Mouse (Mus musculus) heart, adult 18-20 months (tissue): ENCODE results near the gene S100a16. TPM values are rescaled to one million over a fixed set of nuclear protein-coding genes. Genes with fewer than 3 reads are reported as not detected.
A peak's percentile ranks its signal among the peaks of the same experiment; 100 is the strongest.

ENCODE experiments used
- DNase-seq, 2 experiments: peaks; one replicate each; pipeline ENCODE4 v3.0.0; 2021 to 2022; ENCODE audit warnings: mixed read lengths in 1 of 2
- long read RNA-seq, 2 experiments: library from polyadenylated mRNA; stranded (forward); transcript quantifications; one replicate each; pipeline ENCODE4 v2.0.0; 2021
- total RNA-seq, 2 experiments: library from RNA; stranded (reverse); gene quantifications; 2 replicates each; pipeline ENCODE4 v1.2.3; 2021

The S100a16 gene
- 10 to 100 TPM; 62.9 to 71.8 TPM for total RNA-seq
- long read RNA-seq, experiment 1, transcript S100a16-201 (3 exons, 1,123 nt), result minor isoform, 18 of 54 reads
- long read RNA-seq, experiment 1, transcript S100a16-202 (3 exons, 1,127 nt), result major isoform, 28 of 54 reads
- long read RNA-seq, experiment 1, partial matches to known transcripts, result 0 of 54 reads
- long read RNA-seq, experiment 1, other reads (novel, unspliced or antisense), result 2 of 54 reads
- long read RNA-seq, experiment 2, transcript S100a16-201 (3 exons, 1,123 nt), result minor isoform, 11 of 34 reads
- long read RNA-seq, experiment 2, transcript S100a16-202 (3 exons, 1,127 nt), result major isoform, 16 of 34 reads
- long read RNA-seq, experiment 2, partial matches to known transcripts, result 0 of 34 reads
- long read RNA-seq, experiment 2, other reads (novel, unspliced or antisense), result 3 of 34 reads

DNA sequence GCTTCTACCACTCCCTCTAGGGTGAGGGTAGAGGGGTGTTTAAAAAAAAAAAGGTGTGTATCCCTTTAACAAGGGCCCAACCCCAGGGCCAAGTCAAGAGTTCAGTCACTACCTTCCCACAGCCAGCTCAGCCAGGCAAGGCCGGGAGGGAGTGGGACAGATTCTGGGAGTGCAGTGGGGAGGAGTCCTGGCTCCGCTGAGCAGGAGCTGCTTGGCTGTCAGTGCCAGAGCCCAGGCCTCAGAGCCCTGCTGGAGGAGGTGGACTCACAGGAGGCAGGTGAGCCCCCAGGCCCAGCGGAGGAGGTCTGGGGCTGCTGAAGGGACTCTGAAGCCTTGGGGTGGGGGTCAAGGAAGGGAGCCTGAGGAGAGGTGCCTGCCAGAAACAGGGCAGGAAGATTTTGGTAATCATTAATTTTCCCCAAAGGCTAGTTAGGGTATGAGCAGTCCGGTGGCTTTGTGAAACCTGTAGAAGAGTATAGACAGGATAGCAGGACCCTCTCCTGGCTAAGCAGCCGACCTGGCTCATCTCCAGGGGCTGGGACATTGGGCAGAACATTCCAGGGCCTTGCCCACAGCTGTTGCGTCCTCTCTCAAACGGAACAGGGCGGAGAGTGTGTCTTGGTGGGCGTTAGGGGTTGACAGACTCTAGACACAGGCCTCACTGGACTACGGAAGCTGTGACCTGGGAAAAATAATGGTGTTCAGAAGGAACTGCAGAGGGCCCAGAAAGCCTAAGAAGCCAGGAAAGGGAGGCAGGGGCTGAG, at the start of gene S100a16:
TSS of gene S100a16 (plus strand) at position 114 of the 764 bp plus-strand sequence.
- DNase-seq, result peak; percentile 86 to 93

DNA sequence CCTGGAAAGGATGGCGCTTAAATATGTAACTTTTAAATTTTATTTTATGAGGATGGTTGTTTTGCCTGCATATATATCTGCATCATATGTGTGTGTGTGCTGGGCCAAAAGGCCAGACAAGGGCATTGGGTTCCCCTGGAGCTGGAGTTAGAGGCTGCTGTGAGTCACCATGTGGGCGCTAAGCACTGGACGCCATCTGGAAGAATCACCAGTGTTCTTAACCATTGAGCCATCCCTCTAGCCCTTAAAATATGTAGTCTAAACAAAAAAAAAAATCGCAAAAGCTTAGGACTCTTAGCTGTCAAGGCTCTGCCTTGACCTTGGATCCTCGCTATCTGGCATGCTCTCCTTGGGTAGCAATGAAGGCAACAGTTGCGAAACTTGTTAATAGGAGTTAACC, 48.5 kb upstream of the S100a16 start:
- no peak for DNase-seq

DNA sequence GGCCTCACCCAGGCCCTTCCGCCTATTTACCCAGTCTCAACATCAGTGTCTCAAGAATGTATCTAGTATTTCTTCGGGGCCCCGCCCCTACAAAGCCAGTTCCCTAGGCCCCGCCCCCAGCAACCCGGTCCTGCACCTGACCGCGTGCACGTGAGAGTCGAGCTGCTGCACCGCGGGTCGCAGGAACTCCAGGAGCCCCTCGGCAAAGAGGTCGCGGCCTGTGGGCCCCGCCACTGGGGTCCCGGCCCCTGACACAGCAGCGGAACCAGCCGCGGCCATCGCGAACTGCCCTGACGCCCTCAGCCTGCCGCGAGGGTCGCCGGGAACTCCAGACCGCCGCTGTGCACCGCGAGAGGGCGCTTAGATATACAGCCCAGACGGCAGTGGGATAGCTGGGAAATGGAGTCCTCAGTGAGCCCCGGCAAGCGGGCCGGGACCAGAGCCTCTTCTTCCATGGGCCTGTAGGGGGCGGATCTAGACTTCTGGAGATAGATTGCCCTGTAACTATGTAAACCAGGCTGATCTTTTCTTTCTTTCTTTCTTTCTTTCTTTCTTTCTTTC, 46.3 kb upstream of the S100a16 start, which contains the start of gene Snapin:
TSS of gene Snapin (minus strand) at position 338 of the 561 bp plus-strand sequence.
- peak; percentile 97 for DNase-seq

DNA sequence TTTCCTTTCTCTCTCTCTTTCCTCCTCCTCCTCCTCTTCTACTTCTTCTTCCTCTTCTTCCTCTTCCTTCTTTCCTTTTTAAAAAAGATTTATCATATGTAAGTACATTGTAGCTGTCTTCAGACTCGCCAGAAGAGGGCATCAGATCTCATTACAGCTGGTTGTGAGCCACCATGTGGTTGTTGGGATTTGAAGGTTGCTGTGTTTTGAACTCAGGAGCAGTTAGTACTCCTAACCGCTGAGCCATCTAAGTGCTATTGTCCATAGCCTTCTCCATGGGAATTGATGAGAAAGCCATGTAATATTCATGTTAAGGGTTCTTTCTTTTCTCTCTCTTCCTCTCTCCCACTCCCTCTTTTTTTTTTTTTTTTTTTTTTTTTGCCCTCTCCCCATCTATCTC, 45.7 kb upstream of the S100a16 start:
- peak; percentile 53 to 61 for DNase-seq

DNA sequence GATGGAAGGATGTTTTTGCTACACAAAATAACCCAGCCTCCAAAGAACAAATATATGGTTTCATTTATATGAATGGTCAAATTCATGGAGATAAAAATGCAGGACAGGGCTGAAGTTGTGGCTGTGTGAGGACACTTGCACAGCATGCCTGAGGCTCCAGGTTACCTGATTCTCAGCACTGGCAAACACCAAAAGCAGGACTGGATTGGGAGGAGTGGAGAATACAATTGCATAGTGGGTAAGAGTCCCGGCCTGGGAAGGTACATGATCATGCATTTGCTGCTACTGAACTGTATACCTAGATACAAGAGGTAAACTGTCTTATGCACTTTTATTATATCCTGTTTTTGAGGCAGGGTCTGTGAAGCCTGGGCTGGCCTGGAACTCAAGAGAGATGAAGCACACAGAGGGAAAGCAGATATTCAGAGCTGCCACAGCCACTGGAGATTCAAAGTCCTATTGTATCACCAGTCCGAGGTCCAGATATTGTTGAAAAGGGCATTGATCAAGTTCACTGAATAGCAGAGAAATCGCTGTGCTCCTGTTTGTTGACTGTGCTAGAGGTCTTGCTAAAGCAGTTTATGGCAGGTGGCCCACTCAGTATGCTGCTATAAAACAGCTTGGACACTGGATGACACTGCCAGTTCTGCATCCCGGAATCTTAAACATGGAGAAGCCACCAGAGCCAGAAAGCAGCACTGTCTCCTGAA, 43.1 kb upstream of the S100a16 start:
- DNase-seq, result no peak

DNA sequence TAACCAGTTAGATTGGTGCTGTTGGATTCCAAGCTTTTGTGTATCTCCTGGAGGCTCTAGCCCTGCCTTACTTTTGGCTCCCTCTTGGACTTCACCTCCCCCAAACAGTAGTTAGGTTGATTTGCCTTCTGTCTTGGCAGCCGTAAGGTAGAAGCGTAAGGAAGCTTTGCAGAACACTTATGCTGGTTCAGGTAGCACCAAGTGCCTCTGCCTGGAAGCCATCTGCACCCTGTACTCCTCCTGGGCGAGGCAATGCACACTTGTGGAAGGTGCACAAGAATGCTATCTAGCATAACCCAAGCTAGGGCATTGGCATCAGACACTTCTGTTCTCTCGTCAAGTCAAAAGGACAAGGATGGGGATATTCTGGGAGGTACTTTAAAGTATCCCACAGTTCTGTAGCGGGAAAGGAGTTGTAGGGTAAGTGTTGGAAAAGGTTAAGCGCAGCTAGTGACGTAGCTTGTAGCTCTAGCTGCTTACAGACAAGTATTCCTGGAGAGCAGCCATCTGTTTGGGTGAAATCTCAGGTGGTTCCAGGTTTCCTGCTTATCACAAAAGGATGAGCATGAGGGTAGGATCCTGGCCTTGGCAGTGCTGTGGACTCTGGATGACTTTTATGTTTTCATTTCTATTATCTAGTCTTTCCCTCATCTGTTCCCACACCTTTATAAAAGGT, 41.1 kb upstream of the S100a16 start:
- DNase-seq, result no peak

DNA sequence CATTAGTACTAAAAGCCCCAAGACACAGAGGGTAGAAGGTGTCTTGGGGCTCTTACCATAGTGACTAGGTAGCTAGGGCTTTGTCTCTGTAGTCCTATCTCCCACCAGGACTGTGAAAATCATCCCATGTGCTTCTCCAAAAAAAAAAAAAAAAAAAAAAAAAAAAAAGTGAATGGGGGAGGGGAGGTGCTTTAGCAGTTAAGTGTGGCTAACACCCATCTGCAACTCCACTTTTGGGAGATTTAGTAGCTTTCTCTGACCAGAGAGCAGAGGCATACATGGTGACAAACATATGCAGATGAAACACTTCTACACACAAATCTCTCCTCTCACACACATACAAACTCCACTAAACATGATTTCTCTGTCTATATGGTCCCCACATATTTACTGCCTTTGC, 39.5 kb upstream of the S100a16 start:
- DNase-seq, result no peak

DNA sequence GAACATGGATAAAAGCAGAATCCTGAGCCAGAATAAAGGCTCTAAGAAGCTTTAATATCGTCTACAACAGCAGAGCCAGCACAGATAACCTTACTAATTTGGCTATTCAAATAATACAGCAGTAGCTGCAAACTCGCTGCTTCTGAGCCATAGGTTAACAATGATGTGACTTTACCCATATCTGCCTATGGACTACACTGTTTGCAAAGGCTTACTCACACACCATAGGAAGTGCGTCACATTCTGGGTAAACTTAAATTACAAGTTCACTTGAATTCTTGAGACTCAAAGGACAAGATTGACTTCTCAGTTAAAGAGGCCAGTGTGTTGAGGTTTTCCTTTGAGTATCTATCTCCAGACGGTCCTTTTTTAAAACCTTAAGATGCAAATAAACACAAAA, 33.6 kb upstream of the S100a16 start:
- DNase-seq, result no peak

DNA sequence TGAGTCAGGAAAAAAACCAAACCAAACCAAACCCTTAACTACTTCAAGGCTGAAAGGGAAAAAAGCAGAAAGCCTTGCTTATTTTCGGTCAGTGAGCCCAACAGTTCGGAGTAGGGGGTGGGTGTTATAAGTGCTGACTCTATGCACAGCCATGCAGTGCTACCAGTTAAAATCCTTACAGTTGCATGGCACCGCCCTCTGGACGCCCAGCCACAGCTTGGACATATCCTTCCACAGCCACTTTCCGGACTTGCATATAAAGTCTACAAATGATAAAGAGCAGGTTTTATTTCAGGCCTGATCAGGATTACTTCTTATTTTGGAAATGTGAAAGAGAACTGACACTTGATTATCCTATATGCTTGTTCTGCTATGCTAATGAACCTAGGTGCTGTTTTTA, 31.8 kb upstream of the S100a16 start:
- DNase-seq, result no peak

DNA sequence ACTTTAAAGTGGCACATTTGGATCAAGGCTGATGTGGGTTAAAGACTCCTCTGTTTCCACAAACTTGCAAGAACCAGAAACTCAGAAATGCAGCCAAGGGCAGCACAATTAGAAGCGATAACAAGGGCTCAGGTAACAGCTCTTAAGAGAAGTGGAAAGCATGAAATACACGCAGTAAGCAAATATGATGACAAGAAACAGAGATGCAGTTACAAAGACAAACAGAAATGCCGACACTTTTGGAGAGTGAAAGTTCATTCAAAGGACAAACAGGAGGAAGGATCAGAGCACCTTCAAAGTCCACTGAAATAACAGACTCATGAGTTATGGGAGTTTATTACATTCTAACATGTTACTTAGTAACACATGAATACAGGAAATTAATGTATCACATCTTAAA, 30.7 kb upstream of the S100a16 start:
- no peak for DNase-seq

DNA sequence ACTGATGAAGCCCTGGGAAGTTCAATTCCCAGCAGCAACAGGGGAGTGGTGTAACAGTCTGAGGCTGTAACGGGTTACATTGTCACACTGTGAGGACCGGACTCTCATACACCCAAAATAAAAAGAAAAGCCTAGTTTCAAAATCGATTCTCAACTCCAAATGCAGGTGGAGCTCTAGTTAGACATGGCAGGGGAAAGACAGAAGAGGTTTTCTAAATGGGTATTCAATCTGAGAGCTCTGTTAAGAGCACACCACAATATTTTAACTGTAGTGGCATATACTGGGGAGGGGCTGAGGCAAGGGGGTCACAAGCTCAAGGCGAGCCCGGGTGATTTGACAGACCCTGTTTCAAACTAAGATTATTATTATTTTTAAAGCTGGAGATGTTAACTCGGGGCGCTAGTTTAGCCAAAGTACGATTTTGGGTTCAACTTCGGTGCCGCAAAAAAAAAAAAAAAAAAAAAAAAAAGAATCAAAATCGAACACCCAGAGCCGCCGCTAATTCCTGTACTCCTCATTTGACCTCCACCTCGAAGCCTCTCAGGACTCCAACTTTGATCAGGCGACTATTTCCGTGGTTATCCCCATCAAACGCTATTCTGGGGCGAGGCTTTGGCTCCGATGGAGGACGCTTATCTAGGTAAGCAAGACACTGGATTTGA, 28.6 kb upstream of the S100a16 start:
- no peak for DNase-seq

DNA sequence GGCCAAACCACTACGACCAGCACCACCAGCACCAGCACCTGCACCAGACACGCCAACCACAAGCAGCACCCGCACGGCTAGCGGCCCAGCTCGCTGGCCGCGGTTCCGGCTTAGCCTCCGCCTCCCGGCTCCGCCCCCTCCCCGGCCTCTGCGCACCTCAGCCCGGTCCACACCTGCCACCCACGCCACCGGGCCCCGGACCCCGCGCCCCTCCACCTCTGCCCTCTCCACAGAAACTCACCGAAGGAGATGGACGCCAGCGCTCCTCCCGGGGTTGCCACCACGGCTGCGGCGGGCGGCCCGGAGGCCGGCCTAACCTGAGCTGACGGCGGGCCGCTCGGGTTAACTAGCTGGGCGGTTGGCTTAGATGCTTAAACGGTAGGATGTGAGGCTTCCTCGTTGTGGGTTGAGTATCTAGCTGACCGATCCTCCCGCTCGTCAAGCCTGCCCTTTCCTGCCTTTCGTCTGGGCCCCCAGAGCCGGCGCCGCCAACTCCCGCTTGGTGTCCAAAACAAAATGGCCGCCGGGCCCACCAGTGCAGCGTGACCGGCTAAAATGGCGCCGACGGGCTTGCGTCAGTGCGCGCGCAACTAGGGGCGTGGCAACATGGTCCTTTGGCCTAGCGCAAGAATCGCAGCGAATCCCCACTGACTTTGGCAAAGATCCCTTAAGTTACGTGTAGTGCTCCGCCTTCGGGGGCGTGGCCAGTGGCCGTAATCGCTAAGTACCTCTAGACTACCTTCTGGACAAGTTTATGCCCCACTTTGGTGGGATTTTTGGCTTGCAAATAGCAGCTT, 27.9 kb upstream of the S100a16 start, which contains the start of gene Chtop:
TSS of gene Chtop (minus strand) at position 549 of the 797 bp plus-strand sequence.
- peak; percentile 99 to 100 for DNase-seq

DNA sequence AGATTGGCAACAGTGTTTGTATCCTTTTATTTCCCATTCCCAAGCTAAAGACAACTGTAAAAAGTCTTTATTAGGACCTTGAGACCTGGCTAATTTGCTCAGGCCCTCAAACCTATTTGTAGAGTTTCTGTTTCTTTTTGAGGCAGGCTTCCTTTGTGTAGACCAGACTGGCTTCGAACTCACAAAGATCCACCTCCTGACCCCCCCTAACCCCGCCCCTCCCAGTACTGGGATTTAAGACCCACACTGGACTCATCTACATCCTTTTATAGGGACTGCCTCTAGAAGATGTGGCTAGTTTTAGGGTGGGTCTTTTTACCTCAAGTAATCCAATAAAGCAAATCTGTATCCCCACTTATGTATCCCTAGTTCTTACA, 27.3 kb upstream of the S100a16 start:
- no peak for DNase-seq

DNA sequence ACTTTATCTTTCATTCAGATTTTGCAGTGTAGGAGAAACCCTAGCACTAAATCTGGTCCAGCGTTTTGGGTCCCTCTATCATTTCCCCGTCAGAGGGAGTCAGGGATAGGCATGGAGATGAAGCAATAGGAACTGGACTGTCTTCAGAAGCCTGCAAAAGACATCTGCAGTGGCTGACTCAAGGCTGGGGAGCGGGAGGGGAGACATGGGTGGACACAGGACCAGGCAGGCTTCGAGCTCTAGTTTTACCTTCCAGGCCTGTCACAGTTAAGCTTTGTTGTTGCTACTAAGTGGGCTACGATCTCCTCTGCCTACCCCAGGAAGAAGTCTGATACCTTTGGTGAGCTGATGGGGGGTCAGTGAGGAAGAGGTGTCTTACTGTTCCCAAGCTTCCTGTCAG, 24.8 kb upstream of the S100a16 start:
- DNase-seq, result no peak

DNA sequence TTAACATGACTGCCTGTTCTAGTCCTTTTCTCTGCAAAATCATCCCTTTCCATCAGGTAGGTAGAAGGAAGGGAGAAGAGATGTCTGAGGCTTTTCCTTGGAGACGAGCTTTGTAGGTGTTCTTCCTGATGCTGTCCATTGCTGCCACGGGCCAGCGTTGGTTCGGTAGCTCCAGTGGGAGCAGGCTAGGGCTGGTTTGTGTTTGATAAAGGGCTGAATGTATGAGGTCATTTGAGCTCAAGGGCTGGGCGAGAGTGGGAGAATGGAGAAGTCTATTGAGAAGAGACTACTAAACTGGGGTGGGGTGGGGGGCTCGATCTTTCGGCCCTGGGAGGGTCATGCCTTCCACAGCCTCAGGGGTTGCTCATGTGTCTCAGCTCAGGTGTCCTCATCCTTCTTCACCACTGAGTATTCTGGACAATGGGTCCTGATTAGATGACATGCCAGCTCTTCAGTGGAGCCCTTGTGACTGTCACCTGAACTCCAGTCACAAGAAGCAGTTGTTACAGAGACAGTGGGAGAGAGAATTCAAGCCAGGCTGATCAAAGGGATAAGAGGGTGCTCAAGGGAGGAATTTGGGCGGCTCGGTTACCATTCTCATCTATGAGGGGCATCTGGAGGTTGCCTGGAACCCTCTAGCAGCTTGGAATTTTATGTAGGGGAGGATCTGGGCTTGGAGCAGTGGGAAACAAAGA, 24.0 kb upstream of the S100a16 start:
- no peak for DNase-seq

DNA sequence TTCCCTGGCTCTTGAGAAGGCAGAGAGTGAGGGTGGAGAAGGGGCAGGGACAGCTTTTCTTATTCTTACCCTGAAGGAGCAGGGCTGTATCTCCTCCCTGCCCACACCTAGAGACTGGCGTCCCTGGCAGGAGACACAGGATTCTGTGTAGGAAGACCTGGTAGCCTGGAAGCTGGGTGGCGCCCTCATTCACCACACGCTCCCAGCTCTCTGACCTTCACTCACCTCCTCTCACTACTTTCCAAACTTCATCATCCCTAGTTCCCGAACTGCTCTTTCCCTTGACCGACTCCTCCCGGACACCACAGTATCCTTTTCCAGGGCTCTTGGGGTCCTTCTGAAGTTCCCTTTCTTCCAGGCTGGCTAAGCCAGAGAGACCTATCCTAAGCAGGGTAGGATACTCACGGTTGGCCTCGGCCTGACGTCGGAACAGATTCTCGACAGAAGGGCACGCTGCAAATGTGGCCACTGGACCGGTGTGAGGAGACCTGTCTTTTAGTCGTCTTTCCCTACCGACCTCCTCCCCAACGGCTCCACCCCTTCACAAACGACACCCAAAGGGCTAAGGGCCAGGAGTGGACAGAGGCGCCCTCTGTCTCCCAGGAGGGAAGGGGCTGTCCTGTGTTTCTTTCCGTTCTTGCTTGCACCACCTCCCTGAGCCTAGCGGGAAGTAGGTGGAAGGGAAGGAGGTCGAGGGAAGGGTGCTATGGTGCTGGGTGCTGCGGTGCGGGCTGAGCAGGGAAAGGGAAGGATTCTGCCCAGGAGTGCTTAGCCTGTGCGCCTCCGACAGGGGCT, 23.1 kb upstream of the S100a16 start, which contains the start of the genes S100a1 and S100a13:
TSS of gene S100a1 (minus strand) at position 597 of the 795 bp plus-strand sequence.
TSS of gene S100a13 (plus strand) at position 640 of the 795 bp plus-strand sequence.
- peak; percentile 88 to 93 for DNase-seq

DNA sequence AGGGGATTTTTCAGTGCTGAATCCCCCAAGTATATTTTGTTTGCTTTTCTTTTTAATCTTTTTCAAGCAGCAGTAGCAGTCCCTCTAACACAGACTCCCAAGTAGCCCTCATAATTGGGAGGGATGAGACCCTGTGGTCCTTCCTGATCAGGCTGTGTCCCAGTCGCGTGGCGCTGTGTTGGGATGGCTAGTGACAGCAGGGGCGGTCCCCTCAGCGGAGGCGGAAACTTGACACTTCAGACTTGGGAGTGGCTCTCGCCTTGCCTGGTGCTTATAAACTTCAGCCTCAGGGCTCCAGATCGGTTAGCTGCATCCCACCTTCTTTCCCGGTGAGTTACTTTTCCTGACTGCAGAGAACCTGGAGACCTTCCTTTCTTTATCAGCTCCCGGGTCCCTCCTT, 22.4 kb upstream of the S100a16 start:
- peak; percentile 88 to 91 for DNase-seq

DNA sequence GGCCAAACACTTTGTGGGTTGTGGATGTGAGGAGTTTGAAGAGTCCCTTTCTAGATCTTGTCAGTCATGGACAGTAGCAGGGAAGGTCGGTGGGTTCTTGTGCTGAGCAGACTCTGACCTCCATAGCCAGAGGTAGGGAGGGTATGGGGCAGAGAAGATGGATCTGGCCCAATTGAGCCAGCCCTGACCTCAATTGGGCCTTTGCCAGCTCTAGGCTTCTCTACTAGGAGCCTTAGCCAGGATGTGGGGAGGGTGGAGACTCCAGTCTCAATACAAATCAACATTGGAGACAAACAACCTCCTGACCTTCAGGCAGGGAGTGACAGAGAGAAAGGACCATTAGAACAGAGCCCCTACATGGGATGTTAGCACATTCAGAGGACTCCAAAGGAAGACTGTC, 21.8 kb upstream of the S100a16 start:
- peak; percentile 71 to 75 for DNase-seq

DNA sequence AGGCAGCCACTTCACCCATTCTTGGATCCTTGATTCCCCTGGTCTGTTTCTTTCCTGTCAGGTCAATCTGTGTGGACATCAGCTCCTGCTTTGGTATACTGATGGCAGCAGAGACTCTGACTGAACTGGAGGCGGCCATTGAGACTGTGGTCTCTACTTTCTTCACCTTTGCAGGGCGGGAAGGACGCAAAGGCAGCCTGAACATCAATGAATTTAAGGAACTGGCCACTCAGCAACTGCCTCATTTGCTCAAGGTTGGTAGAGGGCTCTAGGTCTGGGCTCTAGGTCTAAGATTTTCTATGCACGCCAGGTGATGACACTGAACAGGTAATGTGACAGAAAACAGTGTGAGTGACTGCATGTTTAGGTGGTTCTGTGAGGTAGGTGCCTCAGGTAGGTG, 21.3 kb upstream of the S100a16 start:
- DNase-seq, result no peak
